In genomic region chr14:95833866-95834265, GRCm38 (mm10) we compare ENCODE assay signal across 46 mouse cellular contexts. TPM values are rescaled to one million over a fixed set of nuclear protein-coding genes. Genes with fewer than 3 reads are reported as not detected.
"Had no signal": no experiment of that assay in that cellular context is flagged by ENCODE, and none has a peak within 500 bp of the region (broad histone marks: within the 10 kb centered on the region; RNA-seq: fewer than 3 reads in every experiment).

No protein-coding gene starts in this region.

- H3K36me3 ChIP-seq: limb, embryonic 10.5 days; limb, embryonic 12.5 days; limb, embryonic 13.5 days; limb, embryonic 15.5 days; liver, embryonic 12.5 days; liver, embryonic 13.5 days; liver, embryonic 15.5 days; lung, embryonic 15.5 days; midbrain, embryonic 10.5 days; midbrain, embryonic 12.5 days; midbrain, embryonic 13.5 days; midbrain, embryonic 15.5 days; neural tube, embryonic 12.5 days; neural tube, embryonic 13.5 days had no signal

- H3K27ac ChIP-seq: limb, embryonic 10.5 days; limb, embryonic 12.5 days; limb, embryonic 13.5 days; limb, embryonic 15.5 days; liver, embryonic 12.5 days; liver, embryonic 13.5 days; liver, embryonic 14.5 days; liver, embryonic 15.5 days; lung, embryonic 15.5 days; macrophage; midbrain, embryonic 10.5 days; midbrain, embryonic 12.5 days; midbrain, embryonic 13.5 days; midbrain, embryonic 15.5 days; neural tube, embryonic 12.5 days; neural tube, embryonic 13.5 days had no signal

- H3K4me1 ChIP-seq: limb, embryonic 10.5 days; limb, embryonic 12.5 days; limb, embryonic 13.5 days; limb, embryonic 15.5 days; liver, embryonic 12.5 days; liver, embryonic 13.5 days; liver, embryonic 15.5 days; lung, embryonic 15.5 days; megakaryocyte, embryonic 14.5 days; midbrain, embryonic 10.5 days; midbrain, embryonic 12.5 days; midbrain, embryonic 13.5 days; midbrain, embryonic 15.5 days; neural tube, embryonic 12.5 days; neural tube, embryonic 13.5 days had no signal

- H3K9me3 ChIP-seq: limb, embryonic 10.5 days; limb, embryonic 12.5 days; limb, embryonic 13.5 days; limb, embryonic 15.5 days; liver, embryonic 12.5 days; liver, embryonic 13.5 days; liver, embryonic 15.5 days; lung, embryonic 15.5 days; megakaryocyte, embryonic 14.5 days; midbrain, embryonic 10.5 days; midbrain, embryonic 12.5 days; midbrain, embryonic 13.5 days; midbrain, embryonic 15.5 days; neural tube, embryonic 12.5 days; neural tube, embryonic 13.5 days had no signal

- H3K27me3 ChIP-seq: limb, embryonic 12.5 days; limb, embryonic 13.5 days; limb, embryonic 15.5 days; liver, embryonic 12.5 days; liver, embryonic 13.5 days; liver, embryonic 15.5 days; lung, embryonic 15.5 days; megakaryocyte, embryonic 14.5 days; midbrain, embryonic 12.5 days; midbrain, embryonic 13.5 days; midbrain, embryonic 15.5 days; neural tube, embryonic 12.5 days; neural tube, embryonic 13.5 days had no signal

- H3K4me3 ChIP-seq: limb, embryonic 10.5 days; limb, embryonic 12.5 days; limb, embryonic 13.5 days; limb, embryonic 15.5 days; liver, embryonic 12.5 days; liver, embryonic 13.5 days; liver, embryonic 15.5 days; lung, embryonic 15.5 days; megakaryocyte, embryonic 14.5 days; midbrain, embryonic 10.5 days; midbrain, embryonic 12.5 days; midbrain, embryonic 13.5 days; midbrain, embryonic 15.5 days; myocyte; neural tube, embryonic 12.5 days; neural tube, embryonic 13.5 days had no signal

- H3K9ac ChIP-seq: limb, embryonic 12.5 days; limb, embryonic 13.5 days; limb, embryonic 15.5 days; liver, embryonic 12.5 days; liver, embryonic 13.5 days; liver, embryonic 14.5 days; liver, embryonic 15.5 days; liver, postnatal 0 days; lung, embryonic 14.5 days; lung, embryonic 15.5 days; midbrain, embryonic 12.5 days; midbrain, embryonic 13.5 days; midbrain, embryonic 15.5 days; neural tube, embryonic 12.5 days; neural tube, embryonic 13.5 days had no signal

- DNase-seq: left cerebral cortex, postnatal 4 days; liver; liver, embryonic 13.5 days; liver, postnatal 0 days; lung, adult 18-20 months; lung, adult 2 months; lung, embryonic 14.5 days; lung, postnatal 10 days; lung, postnatal 14 days; lung, postnatal 36 days; lung, postnatal 4 days; midbrain, embryonic 14.5 days had no signal

RNA-seq across cellular contexts. Expression of gene 4921530L21Rik, which starts 47.2 kb away (rescaled TPM):
- total RNA-seq: left cerebral cortex, postnatal 14 days; left cerebral cortex, postnatal 25 days; left cerebral cortex, postnatal 4 days; liver, adult 2 months; megakaryocyte progenitor cell, adult 5-6 weeks; megakaryocyte, adult 5-6 weeks; megakaryocyte-erythroid progenitor cell, adult 5-6 weeks; midbrain, postnatal 0 days; monocyte, adult 5-6 weeks had no signal
- polyA plus RNA-seq: limb, embryonic 10.5 days; limb, embryonic 11.5 days; limb, embryonic 12.5 days; limb, embryonic 13.5 days; limb, embryonic 14.5 days; limb, embryonic 15.5 days; liver, adult 2 months; liver, embryonic 11.5 days; liver, embryonic 12.5 days; liver, embryonic 13.5 days; liver, embryonic 14.5 days; liver, embryonic 15.5 days; liver, embryonic 16.5 days; liver, postnatal 0 days; lung, adult 2 months; lung, embryonic 14.5 days; lung, embryonic 15.5 days; lung, embryonic 16.5 days; lung, postnatal 0 days; macrophage; midbrain, embryonic 10.5 days; midbrain, embryonic 11.5 days; midbrain, embryonic 12.5 days; midbrain, embryonic 13.5 days; midbrain, embryonic 14.5 days; midbrain, embryonic 16.5 days; midbrain, postnatal 0 days; myocyte; neural tube, embryonic 11.5 days; neural tube, embryonic 12.5 days; neural tube, embryonic 13.5 days had no signal
